Mouse (Mus musculus) c-Kit-positive CD71-negative TER-119-negative erythroid progenitor cells, embryonic 14.5 days (primary cell): Measurements from ENCODE around the gene Gnb3.
"Not testable (repeated sequence)": the region's sequence is repeated elsewhere in the genome, so short reads cannot be mapped to it uniquely, and the experiment has no call there.

Experiments
- DNase-seq: peaks from one replicate; pipeline ENCODE4 v3.0.0-alpha.2; 2013; ENCODE audit warnings: low read depth

The Gnb3 gene

DNA sequence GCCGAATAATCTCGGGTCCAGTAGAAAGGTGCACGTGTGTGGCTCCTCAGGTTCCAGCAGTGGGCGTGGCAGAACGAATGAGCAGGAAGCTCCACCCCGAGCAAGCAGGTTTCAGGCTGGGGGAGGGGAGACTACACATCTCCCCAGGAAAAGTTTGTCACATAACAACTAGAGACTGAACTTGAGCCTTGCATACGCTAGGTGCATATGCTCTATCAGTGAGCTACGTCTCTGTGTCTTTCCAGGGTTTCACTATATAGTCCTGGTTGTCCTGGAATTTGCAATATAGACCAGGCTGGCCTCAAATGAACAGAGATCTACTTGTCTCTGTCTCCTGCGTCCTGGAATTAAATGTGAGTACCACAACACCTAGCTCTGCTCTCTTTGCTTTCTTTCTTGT is 37.7 kb downstream of the Gnb3 start:
- DNase-seq: not testable (repeated sequence)

DNA sequence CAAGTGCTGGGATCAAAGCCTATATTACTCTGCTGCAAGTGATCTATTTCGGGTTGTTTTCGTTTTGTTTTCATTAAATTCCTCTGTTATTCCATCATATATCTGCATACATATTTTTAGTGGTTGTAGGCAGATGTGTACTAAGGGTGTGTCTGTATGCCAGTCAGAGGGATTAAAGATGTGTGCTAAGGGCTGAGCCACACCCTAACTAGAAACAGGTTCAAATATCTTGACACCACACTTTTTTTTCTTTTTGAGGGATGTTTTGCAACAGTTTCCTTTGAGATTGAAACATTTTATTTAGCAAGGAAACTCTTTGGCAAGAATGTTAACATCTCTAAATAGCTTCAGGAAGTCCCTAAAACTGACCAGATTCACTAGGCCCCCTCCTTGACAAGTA is 43.9 kb downstream of the Gnb3 start:
- DNase-seq: no peak

- no peak for DNase-seq
These were observed 44.3 kb downstream of the Gnb3 start for GRCm38 (mm10) chr6:124795781-124796180.

- no peak for DNase-seq
These were observed 48.2 kb downstream of the Gnb3 start for GRCm38 (mm10) chr6:124791911-124792310.

- DNase-seq: no peak
These were observed 50.0 kb downstream of the Gnb3 start for GRCm38 (mm10) chr6:124790121-124790520.

DNA sequence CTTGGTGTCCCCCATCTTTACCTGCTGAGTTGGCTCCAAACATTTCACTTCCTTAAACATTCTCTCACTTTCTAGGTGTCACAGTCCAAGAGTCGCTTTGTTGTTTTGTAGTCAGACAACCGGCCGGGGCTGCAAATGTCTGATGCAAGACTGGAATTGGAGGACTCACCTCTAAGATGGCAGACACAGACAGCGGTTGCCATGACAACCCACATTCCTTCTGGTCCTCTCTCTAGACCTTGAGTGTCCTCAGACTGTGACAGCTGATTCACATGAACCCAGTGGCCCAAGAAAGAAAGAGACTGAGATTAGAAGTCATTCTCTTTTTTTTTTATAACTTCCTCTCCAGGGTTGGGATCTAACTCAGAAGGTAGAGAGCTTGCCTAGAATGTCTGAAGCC is 50.6 kb downstream of the Gnb3 start:
- DNase-seq: no peak

GRCm38 (mm10) chr6:124787722-124788121 is 52.4 kb downstream of the Gnb3 start:
- DNase-seq: no peak

GRCm38 (mm10) chr6:124786756-124787420 is 53.2 kb downstream of the Gnb3 start:
- DNase-seq: no peak
